Mouse (Mus musculus) cerebellum, adult 2 months (tissue): Measurements from ENCODE around the gene Cnn3.

Experiments used
- CTCF ChIP-seq: fragments of 200-500 bp; IDR thresholded peaks from 2 replicates; pipeline ENCODE4 v1.5.1; 2011; ENCODE audit warnings: low read depth, mild to moderate bottlenecking, control low read depth, low read length, moderate library complexity, borderline replicate concordance; ENCODE audit not compliant: insufficient read depth
- POLR2A ChIP-seq: fragments of 200-500 bp; IDR thresholded peaks from 2 replicates; pipeline ENCODE4 v1.6.1; 2011; ENCODE audit warnings: low read length, control low read depth, borderline replicate concordance; ENCODE audit not compliant: insufficient read depth

DNA sequence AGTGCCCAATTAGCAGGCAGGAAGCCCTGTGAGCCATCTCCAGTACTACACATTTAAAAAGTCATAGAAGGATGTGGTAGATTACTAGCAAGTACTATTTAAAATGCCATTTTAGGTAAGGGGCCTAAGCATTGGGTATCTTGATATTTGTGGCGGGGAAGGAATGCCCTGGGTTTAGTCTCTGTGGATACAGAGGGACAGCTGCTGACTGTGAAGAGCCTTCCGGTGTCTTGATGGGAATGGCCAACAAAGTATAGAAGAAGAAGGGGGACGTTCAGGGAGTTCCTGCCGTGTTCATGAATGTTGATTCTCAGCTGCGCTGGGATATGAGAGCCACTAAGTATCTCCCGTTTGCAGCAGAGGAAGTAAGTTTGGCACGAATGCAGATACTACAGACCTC lies 10.8 kb downstream of the Cnn3 start:
- TF ChIP-seq POLR2A (no peak), CTCF (no peak)
